Mouse (Mus musculus): ENCODE data around the gene Lrp1.
"Not testable (repeated sequence)": the region's sequence is repeated elsewhere in the genome, so short reads cannot be mapped to it uniquely, and the experiment has no call there.

Lrp1 gene

GRCm38 (mm10) chr10:127620406-127621190 is at the start of gene Lrp1:
Lrp1 (minus strand) TSS chr10:127621148.
- DNase-seq: peak; percentile 70

DNA sequence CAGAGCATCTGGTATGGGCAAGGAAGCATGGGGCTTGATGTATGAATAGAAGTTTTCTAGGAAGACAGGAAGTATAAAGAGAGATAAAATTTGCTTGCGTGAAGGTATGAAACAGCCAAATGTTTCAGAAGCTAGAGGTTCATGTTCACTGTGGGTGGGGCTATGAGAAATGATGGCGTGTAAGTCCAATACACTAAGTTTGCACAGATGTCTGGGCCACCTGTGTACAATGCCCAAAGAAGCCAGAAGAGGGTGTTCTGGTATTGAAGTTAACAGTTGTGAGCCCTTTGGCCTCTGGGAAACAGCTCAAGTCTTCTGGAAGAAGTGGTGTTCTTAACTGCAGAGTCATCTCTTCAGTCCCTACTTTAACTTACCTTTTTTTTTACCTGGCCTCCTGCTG is 49.2 kb upstream of the Lrp1 start:
- DNase-seq: no peak

GRCm38 (mm10) chr10:127669170-127669569 is 48.2 kb upstream of the Lrp1 start:
- DNase-seq: peak; percentile 67

DNA sequence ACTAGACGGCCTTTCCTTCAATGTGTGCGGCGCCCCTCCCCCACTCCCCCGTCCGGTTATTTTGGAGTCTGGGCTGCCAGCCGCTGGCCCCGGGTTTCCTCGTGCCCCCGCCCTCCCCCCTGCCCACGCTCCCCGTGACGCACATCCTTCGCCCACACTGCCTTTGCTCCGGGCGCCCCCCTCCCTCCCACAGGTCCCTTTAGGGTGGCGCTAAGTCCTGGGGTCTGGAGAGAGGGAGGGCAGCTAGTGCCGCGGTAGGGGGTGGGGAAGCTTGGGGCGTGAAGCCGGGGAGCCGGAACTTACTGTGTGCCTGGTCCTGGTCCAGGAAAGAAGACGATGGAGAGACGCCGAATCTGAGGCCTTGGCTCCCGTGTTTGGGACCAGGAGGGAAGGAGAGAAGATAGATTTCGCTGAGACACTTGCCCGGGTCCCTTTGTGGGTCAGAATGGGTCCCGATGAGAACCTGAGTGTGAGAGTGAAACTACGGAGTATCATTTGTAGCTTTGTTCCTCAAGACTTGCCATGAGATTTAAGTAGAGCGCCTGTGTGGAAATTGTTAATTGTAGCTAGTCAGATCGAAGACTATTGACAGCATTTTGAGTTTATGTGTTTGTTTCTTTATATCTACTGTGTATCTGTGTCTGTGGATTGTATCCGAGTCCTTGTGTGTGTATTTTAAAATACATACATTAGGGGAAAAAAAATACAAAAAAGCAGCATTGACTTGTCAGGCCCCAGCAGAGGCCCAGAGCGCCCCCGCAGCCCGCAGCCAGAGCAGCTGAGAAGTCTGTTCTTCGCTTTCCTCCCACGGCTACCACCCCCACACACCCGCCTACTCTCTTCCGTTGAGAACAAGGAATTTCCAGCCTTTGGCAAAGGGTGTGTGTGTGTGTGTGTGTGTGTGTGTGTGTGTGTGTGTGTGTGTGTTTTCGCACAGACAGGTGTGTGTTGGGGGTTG is 47.4 kb upstream of the Lrp1 start, which contains the start of gene Nab2:
Nab2 (minus strand) TSS at position 476 of the 958 bp plus-strand sequence.
- peak; percentile 93 for DNase-seq

DNA sequence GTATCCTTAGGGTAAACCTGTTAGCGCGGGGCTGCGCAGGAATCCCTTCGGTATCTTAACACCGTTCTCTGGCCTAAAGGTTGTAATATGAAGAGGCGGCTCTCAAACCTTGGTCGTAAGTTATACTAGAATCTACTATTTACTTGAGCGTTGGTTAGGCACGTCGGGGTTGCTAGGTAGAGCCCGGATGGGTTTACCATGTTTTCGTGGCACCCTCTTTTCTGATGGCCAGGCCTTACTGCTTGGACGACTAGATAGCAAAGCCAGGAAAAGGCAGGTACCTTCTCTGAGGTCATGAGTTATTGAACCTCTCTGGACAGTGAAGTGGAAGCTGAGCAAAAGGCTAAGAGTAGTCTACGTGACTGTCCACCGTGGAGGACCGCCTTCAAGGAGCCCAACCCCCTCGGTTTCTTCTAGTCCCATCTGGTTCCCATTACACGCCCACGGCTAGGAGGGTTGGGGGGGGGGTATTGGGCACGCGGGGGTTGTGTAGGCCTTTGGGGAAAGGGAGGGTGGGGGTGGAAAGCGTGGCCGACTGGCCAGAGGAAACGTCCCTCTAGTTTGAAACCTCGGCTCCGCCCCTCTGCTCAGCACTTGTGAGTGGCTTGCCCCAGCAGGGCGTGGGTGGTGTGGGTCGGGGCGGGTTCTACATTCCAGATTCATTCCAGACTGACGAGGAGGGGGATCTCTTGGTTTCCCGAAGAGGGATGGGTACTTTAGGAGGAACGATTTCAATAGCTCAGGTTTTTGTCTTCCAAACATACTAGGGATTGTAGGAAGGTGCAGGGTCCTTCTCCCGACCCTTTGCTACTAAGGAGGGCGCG is 46.5 kb upstream of the Lrp1 start:
- peak; percentile 95 for DNase-seq

DNA sequence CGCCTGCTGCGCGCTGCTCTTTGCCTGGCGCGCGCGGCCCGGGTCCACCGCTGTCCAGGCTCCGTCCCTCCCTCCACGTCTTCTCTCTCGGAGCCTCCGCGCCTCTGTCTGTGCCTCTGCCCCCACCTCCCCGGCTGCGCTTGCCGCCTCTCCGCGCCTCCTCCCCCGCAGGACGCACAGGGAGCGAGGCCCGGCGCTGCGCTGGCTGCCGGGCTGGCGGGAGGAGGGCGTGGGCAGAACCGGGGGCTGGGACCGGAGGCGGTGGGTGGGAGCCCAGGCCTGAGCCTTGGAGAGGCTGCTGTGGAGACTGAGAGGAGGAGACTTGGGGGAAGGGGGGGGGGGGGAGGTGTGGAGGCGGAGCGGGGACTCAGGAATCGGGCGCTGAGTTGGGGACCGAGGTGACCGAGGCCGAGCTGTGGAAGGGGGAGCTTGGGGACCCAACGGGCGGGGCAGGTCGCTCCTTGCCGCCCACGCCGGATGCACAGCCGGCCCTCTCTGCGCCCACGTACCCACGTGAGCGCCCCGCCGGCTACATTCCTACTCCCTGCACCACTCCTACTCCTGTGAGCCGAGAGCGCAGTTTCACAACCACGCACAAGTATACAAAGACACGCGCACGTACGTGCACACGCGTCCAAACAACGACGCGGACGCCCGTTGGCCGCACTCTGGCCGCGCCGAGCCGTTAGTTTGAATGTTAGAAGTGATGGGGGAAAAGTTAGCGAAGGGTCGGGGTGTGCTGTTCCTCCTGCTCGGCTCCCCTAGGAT is 45.7 kb upstream of the Lrp1 start, which contains the start of gene Nemp1:
Nemp1 (plus strand) TSS at position 401 of the 768 bp plus-strand sequence.
- peak; percentile 93 for DNase-seq

DNA sequence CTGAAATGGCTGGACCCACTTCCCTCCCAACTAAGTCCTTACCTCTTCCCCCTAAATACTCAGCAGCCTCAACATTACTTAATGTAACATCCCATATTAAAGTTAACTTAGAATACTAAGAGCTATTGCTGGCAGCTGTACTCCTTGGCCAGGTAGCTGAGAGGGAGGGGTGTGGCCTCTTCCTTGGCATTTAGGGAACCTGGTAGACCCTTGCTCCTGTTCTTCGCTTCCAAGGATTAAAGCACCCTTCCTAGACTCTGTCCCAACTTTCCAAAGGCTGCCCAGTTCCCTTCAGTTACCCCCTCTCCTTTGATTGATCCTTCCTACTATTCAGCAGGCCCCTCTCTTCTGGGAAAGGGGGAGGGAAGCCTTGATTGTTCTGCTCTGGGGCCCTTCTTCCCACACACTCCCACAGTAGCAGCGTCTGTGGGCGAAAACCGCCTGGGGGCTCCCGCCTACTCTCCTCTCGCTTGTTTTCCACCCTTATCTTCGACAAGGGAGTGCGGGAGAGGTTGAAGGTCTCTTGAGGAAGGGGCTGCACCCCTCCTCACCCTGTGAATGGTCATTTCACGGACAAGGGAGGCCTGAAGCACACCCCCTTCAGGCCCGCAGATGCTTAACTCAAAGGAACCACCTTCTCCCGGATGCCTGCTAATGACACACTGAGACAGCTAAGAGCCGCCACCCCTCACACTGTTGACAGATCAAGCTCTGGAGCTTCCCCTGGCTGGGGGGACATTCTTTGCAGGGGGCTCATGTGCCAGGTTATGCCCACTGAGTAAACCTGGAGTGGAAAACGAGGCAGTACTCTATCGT is 44.6 kb upstream of the Lrp1 start:
- DNase-seq: no peak

GRCm38 (mm10) chr10:127664891-127665290 is 43.9 kb upstream of the Lrp1 start:
- no peak for DNase-seq

- no peak for DNase-seq
These were observed 43.2 kb upstream of the Lrp1 start for GRCm38 (mm10) chr10:127664166-127664565.

DNA sequence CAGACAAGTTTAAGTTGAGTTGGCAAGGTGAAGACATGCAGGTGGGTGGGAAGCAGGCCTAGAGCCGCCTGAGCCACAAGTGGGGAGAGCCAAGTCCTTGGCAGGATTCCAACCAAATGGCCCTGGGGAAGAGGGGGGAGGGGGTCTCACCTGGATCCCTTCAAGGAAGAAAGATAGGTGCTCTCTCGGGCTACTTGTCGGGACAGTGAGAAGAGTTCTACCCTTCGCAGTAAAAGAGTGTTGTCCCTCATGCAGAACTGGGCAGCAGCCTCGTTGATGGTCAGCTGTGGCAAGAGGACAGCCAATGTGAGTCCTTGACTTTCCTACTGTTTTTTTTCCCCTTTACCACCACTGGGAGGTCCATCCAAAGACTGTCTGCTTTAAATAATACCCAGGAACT is 42.6 kb upstream of the Lrp1 start:
- no peak for DNase-seq

DNA sequence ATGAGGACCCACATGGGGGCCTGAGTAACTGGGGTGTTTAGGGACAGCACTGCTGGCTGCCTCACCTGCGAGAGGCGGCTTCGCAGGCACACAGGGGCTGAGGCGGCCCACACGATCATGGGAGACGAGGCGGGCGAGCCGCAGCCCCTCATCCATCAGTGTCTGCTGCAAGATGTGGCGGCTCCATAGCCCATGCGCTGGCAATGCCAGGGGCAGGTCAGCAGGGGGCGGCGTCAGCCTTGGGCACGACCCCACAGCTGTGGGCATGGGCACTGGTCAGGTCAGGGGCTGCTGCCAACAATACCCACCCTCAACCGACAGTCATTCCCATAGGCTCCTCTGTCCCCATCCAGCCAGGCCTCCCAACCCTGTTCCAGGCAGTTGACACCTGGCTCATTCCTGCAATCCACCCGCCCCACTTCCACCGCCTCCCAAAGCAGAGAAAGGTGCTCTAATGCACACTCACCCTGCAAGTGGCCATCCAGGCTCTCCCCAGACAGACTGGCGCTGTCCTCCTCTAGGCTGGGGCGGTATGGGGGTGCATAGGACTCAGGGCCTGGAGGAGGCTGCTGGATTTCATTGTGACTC is 41.8 kb upstream of the Lrp1 start:
- DNase-seq: peak; percentile 69

DNA sequence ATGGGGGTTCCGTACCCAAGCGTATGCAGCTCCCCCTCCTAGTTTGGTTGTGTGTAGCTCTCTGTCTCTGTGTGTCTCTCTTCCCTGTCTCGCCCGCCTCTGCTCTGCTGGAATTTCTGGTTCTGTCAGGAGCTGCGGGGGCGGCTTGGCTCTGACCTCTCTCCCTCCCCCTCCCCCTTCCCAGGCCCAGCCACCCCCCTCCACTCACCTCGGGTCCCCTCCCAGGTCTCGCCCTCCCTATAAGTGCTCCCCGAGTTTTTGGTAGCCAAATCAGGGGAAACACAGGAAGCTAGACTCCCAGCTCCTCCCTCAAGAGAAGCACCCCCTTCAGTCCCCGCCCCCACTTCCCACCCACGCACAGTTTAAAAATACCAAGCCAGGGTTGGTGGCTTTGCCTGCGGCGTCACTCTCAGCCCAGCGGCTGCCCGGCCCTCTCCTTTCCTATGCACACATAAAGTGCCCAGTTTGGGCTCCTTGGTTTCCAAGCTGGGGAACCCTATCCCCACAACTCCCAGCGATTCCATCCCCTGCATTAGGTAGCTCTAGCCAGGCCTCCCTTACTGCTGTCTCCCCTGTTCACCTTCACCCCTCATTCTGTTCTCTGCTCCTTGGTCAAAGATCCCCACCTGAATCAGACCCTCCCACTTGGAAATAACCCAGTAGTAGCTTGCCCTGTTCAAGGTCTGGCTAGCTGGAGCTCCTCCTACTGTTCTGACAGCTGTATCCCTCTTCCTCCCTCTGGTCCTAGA is 41.1 kb upstream of the Lrp1 start:
- DNase-seq: peak; percentile 88

DNA sequence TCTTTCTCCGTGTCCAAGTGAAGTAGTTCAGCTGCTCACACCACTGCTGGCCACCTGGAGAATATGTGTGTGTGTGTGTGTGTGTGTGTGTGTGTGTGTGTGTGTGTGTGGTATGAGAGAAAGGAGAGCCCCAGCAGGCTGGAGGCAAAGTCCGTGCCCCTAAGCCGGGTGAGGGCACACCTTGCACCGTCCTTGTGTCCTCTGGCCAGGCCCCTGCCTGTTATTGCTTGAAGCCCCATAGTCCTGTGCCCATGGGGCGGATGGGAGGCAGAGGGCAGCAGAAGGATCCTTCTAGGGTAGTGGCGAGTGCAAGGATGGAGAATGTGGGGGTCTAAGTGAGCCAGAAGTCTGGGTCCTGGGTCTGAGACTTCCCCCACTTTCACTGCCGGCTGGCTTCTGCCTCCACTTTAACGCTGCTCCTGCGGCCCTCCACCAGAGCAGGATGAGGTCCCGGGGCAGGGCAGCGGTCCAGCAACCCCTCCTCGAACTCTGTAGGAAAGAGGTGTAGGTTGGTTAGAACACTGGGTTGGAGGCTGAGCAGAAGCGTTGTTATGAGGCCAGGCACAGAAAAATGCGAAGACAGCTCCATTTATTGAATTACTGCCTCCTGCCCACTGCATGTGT is 40.5 kb upstream of the Lrp1 start:
- DNase-seq: peak; percentile 64

DNA sequence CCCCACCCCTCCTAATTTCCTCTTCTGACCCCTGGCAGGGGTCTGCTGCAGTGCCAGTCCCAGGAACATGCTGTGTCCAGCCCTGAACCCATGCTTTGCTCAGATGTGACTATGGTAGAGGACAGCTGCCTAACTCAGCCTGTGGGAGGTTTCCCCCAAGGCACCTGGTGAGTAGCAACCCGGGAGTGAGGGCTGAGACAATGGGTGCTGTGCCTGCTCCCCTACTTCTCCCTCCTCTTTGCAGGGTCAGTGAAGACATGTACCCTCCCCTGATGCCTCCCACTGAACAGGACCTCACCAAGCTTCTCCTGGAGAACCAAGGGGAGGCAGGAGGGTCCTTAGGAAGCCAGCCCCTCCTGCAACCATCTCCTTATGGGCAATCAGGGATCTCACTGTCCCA is 38.6 kb upstream of the Lrp1 start:
- DNase-seq: no peak

DNA sequence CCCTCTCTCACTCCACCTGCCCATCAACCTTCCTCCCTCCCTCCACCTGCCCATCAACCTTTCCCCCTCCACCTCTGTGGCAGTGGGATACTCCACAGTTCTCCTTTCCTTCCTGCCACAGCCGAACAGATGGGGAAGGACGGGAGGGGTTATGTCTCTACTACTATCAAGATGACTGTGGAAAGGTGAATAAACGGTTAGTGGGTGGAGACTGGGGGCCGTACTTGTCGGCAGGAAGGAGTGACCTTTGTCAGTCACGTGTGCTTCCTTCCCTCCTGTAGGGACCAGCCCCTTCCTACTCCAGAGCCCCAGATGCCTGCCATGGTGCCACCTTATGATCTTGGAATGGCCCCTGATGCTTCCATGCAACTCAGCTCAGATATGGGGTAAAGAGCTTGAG is 37.1 kb upstream of the Lrp1 start:
- no peak for DNase-seq

DNA sequence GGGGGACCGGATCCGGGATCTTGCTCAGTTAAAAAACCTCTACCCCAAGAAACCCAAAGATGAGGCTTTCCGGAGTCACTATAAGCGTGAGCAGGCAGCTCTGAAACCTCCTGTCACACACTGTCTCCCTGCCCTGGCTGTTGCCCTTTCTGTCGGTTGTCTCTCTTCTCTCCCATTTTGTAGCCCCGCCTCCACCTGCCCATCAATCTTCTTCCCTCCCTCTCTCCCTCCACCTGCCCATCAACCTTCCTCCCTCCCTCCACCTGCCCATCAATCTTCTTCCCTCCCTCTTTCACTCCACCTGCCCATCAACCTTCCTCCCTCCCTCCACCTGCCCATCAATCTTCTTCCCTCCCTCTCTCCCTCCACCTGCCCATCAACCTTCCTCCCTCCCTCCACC is 36.7 kb upstream of the Lrp1 start:
- not testable (repeated sequence) for DNase-seq

GRCm38 (mm10) chr10:127654970-127655579 is 34.1 kb upstream of the Lrp1 start:
- no peak for DNase-seq

DNA sequence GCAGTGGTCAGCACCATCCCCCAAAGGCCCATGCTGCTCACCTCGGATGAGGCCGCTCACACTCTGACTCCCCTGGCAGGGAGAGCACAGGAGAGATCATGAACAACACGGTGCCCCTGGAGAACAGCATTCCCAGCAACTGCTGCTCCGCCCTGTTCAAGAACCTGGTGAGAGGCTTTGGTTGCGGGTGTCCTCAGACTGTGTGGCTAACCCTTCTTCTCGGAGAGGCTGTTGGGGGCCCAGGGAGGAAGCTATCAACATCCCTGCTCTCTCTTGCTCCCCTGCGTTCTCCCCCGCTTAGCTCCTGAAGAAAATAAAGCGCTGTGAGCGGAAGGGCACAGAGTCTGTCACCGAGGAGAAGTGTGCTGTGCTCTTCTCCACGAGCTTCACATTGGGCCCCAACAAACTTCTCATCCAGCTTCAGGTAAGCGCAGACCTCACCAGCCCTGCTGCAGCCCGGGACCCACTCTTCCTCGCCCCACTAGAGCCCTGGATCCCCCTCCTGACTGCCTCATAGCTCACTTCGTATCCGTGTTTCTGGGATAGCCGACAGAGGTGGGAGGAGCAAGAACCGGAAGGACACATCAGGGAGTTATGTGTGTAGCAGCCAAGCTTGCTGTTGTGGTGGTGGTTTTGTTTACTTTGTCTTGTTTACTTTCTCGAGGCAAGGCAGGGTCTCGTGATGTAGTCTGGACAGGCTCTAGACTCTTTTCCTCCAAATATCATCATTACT is 32.1 kb upstream of the Lrp1 start:
- no peak for DNase-seq
